Mouse (Mus musculus): ENCODE data around the gene Nrxn2. TPM values are rescaled to one million over a fixed set of nuclear protein-coding genes. Genes with fewer than 3 reads are reported as not detected.

Nrxn2 gene
- total RNA-seq, 2 experiments from 2014 or later: 399 to 414 TPM

DNA sequence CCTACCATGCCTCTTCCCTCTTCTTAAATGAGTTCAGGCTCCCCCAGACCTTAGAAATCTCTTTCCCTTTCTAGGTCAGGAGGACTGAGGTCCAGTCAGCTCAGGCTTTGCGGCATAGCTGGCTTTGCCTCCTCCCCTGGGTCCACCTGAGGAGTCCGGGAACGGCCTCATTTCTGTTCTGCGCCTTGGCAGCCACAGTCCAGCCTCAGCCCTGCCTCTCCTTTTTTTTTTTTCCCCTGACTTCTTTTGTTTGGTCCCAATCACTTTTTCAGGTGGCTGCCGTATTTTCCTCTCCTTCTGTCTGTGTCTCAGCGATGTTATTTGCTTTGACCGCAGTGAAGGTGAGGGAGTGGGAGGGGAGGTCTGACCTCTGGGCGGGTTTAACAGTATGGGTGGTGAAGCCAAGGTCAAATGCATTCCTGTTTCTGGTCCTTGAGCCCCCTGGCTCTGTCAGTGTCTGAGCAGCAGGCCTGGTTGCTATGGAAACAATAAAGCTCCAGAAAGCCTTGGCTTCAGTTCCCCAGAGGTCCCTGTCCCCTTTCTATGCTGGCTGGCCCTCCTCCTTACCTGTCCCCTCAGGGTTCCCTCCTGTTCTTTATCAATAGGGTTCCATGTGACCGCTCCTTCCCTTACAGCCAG, 34.3 kb downstream of the Nrxn2 start:
- DNase-seq: no peak

GRCm38 (mm10) chr19:6453349-6453748, 34.8 kb downstream of the Nrxn2 start:
- peak; percentile 81 to 84 for DNase-seq

DNA sequence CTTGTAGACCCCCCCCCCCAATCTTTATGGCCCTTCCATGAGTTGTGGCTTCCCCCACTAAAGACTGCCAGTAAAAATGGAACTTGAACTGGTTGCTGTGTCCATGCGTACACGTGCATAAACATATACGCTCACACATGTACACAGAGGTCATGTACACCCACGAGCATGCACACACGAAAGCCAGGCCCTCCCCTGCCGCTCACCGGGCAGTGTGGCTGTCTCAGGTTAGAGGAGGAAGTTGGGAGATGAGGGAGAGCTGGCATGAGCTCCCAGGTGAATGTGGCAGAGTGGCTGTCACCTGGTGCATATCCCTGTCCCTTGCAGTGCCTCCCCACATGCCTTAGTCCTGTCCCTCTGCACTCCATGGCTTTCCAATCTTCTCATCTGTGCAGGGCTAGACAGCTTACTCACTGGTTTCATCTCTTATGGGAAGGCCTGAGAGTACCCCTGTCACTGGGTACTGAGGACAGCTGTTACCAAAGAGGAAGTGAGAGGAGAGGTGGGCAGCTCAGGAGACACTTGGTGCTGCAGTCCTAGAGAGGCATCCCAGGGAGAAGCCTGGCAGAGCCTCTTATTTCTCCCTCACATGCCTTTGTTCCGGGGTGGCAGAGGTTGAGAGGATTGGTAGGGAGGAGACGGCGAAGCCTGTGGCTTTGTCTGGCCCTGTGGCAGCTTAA, 35.6 kb downstream of the Nrxn2 start:
- no peak for DNase-seq

- DNase-seq: no peak
Measured at GRCm38 (mm10) chr19:6459504-6459903, 41.0 kb downstream of the Nrxn2 start.

DNA sequence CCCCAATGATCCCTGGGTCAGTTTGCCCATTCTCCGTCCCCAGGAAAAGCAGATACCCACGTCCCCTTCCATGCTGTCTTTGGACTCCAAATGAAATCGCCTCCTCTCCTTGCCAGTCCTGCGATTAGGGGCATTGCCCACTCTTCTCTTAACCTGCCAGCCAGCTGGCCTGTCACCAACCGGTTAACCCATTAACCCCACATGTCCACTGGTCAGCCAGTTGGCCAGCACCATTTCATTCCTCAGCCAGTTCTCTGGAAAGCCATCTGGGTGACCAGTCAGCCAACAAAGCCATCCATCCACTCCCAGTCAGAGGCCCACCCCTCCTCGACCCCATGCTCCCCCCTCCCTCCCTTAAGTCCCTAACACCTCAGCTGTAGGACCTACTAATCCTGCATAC, 44.3 kb downstream of the Nrxn2 start:
- DNase-seq: no peak

DNA sequence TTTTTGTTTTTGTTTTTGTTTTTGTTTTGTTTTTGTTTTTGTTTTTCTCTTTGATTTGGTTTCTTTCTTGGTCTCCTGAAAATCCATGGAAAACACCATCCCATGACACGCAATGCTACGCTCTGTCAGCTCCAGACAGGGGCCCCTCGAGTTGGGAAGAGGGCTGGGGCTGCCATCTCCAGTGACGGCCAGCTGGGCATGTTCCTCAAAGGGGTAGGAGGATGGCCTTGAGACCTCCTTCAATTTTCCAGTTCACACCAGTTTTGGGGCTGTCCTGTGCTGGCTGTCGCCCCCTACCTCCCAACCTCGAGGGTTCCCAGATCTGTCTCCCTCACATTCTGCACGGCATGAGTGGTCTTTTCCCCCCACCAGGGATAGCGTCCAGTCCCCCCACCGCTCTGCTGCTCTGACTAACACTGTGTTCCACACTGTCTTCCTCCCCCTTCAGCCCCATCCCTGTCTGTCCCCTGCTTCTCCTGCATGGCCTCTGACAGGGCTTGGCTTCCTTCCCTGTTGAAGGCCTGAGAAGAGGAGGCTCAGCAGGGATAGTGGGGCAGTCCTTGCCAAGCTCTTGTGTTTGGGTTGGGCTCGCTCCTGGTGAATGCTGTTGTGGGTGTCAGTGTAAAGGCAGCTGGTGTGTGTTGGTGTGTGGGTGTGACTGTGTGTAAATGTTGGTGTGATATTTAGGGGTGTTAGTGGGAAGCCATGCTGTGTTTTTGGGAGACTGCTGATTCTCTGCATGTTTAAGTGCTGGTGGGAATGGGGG, 46.0 kb downstream of the Nrxn2 start:
- peak; percentile 59 to 67 for DNase-seq

- DNase-seq: no peak
Measured at GRCm38 (mm10) chr19:6465090-6465489, 46.6 kb downstream of the Nrxn2 start.

DNA sequence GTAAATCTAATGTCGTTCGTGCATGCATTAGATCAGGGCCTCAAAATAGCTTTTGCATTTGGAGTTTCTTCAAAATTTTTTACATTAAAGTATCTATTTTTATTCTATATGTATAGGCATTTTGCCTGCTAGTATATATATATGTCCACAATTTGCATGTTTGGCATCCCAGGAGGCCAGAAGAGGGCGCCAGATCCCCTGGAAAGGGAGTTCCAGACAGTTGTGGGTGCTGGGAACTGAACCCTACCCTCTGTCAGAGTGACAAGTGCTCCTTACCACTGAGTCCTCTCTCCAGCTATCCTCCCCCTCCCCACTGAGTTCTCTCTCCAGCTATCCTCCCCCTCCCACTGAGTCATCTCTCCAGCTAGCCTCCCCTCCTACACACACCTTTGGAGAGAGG, 48.4 kb downstream of the Nrxn2 start:
- DNase-seq: no peak

DNA sequence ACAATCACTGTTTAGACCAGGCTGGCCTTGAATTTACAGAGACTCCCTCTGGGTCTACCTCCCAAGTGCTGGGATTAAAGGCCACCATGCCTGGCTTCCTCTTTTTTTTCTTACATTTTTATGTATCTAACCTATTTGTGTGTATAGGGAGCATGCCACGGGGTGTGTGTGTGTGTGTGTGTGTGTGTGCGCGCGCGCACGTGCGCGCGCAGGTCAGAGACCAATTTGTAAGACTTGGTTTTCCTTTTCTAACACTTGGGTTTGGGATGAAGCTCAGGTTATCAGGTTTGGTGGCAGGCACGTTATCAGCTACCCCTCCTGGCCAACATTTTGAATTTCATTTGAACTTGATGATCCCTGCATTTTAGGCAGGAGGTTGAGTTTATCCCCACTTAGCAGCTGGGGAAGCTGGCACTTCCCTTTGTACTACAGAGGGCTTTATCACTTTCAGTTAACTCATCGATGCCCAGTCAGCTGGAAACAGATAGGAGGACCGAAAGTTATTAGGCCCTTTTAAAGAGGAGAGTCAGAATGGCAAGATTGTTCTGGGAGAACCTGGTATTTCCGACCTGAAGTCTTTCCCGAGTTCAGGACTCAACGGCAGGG, 48.9 kb downstream of the Nrxn2 start:
- no peak for DNase-seq

GRCm38 (mm10) chr19:6471630-6472029, 53.1 kb downstream of the Nrxn2 start:
- no peak for DNase-seq

DNA sequence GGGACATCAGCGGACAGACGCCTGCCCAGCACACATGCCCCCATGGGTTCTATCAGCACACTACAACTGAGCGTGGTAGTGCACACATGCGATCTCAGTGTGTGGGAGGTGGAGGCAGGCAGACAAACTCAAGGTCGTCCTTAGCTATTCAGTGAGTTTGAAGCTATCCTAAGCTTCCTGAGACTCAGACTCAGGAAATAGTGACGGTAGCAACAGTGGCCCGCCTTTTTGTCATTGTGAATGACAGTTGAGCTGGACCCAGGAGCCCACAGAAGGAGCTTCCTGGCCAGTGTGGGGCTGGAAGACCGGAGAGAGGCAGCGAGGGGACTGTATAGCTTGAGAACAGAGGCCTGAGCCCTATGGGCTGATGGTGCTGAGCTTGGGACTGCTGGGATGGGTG, 54.3 kb downstream of the Nrxn2 start:
- no peak for DNase-seq

DNA sequence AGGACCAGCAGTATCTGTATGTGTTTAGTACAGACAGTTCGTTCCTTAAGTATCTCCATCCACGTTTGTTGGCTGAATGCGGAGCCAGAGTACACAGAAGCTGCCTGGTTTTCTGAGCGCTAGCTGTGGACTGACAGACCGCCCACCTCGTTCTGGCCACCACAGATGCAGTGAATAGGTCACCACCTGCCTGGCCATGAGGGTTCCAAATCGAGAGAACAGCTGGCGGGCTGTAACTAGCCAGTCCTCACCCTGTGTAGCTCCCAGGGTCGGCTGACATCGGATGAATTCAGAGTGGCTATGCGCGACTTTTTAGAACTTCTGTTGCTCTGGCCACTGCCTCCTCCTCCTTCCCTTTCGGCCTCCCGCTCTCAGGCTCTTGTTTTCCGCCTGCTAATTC, 56.2 kb downstream of the Nrxn2 start:
- no peak for DNase-seq

- no peak for DNase-seq
Measured at GRCm38 (mm10) chr19:6475129-6475528, 56.6 kb downstream of the Nrxn2 start.

GRCm38 (mm10) chr19:6477007-6477406, 58.5 kb downstream of the Nrxn2 start:
- no peak for DNase-seq

DNA sequence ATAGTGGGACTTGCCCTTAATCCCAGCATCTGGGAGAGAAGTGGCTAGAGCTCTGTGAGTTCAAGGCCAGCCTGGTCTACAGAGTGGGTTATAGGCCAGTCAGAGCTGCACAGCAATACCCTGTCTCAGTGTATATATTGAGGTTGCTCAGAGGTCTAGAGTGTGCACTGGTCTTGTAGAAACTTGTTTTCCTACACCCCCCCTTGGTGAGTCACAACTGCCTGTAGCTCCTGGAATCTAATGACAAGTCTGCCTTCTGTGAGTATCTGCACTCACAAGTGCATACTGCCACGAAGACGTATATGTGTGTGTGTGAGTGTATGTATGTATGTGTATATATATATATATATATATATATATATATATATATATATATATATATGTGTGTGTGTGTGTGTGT, 60.0 kb downstream of the Nrxn2 start:
- DNase-seq: no peak

GRCm38 (mm10) chr19:6482886-6483285, 64.4 kb downstream of the Nrxn2 start:
- no peak for DNase-seq

DNA sequence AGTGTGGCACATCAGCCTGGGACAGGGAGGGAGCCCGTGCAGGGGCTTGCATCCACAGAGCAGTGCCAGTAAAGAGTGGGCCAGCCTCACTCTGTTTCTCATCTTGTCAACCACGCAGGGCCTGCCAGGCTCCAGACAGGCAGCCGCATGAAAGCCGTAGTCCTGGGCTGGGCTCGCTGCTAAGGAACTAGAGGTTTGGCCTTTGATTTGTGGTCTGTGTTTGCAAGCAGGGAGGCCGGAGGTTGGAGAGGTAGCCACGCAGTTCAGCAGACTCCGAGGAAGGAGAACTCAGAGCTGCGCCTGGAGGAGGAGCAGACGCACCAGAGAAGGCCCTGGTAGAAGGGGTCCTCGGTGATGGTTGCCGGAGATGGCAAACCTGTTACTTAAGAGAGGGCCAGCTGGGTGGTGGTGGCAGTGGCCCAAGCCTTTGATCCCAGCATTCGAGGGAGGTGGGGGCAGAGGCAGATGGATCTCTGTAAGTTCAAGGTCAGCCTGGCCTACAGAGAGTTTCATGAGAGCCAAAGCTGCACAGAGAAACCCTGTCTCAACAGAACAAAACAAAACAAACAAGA, 66.6 kb downstream of the Nrxn2 start:
- no peak for DNase-seq

GRCm38 (mm10) chr19:6489030-6489429, 70.5 kb downstream of the Nrxn2 start:
- DNase-seq: peak; percentile 84

- no peak for DNase-seq
Measured at GRCm38 (mm10) chr19:6491538-6491937, 73.0 kb downstream of the Nrxn2 start.

- peak; percentile 73 to 76 for DNase-seq
Measured at GRCm38 (mm10) chr19:6492124-6492523, 73.6 kb downstream of the Nrxn2 start.

GRCm38 (mm10) chr19:6493219-6493618, 74.7 kb downstream of the Nrxn2 start:
- DNase-seq: no peak

- DNase-seq: no peak
Measured at GRCm38 (mm10) chr19:6494032-6494431, 75.5 kb downstream of the Nrxn2 start.

All from layer of hippocampus, postnatal 36 days (tissue).